8 mouse cellular contexts compared by ENCODE assay signal in genomic region chr4:128962029-128962925, GRCm38 (mm10). TPM values are rescaled to one million over a fixed set of nuclear protein-coding genes. Genes with fewer than 3 reads are reported as not detected.
DNase-seq lines count a peak whose midpoint lies in the region; ATAC-seq and TF ChIP-seq lines count a peak whose summit lies in the region.

TSS of gene Azin2 (minus strand) at chr4:128962442.

- H3K4me1 ChIP-seq in bone marrow, adult 2 months (ENCODE audit: control insufficient read depth, insufficient read depth, low read length) = peaks cover 1% of the 10 kb centered on the region; the same call in 1 of the 2 replicates
- H3K4me1 ChIP-seq in embryonic facial prominence, embryonic 15.5 days = peaks cover 60% of the 10 kb centered on the region
- H3K4me1 ChIP-seq in limb, embryonic 13.5 days = peaks cover 46% of the 10 kb centered on the region
- peaks cover 36% of the 10 kb centered on the region for H3K4me1 ChIP-seq in midbrain, embryonic 15.5 days

- peak; percentile 95 for ATAC-seq in embryonic facial prominence, embryonic 15.5 days (ENCODE audit: insufficient number of reproducible peaks, low FRiP score, low TSS enrichment, low read depth)
- ATAC-seq in limb, embryonic 13.5 days (ENCODE audit: low FRiP score, low read depth) = peak; percentile 95
- ATAC-seq in midbrain, embryonic 15.5 days (replicated peaks) = peak; percentile 96

- no peaks in the 10 kb centered on the region for H3K36me3 ChIP-seq in embryonic facial prominence, embryonic 15.5 days
- no peaks in the 10 kb centered on the region for H3K36me3 ChIP-seq in limb, embryonic 13.5 days
- no peaks in the 10 kb centered on the region for H3K36me3 ChIP-seq in midbrain, embryonic 15.5 days (replicated peaks)

- peak within 1 kb of the TSS; percentile 78 for H3K9ac ChIP-seq in embryonic facial prominence, embryonic 15.5 days
- peak within 1 kb of the TSS; percentile 87 for H3K9ac ChIP-seq in limb, embryonic 13.5 days
- peak within 1 kb of the TSS; percentile 82 for H3K9ac ChIP-seq in midbrain, embryonic 15.5 days

- peak within 1 kb of the TSS; percentile 88 for H3K4me2 ChIP-seq in embryonic facial prominence, embryonic 15.5 days (replicated peaks)
- H3K4me2 ChIP-seq in limb, embryonic 13.5 days (replicated peaks) = peak within 1 kb of the TSS; percentile 92
- H3K4me2 ChIP-seq in midbrain, embryonic 15.5 days = peak within 1 kb of the TSS; percentile 84

- H3K27ac ChIP-seq in bone marrow, adult 2 months (ENCODE audit: control insufficient read depth, insufficient read depth, low read depth, low read length, poor library complexity) = no peak within 1 kb of the TSS
- H3K27ac ChIP-seq in embryonic facial prominence, embryonic 15.5 days (replicated peaks) = peak within 1 kb of the TSS; percentile 89
- peak within 1 kb of the TSS; percentile 81 for H3K27ac ChIP-seq in limb, embryonic 13.5 days
- H3K27ac ChIP-seq in midbrain, embryonic 15.5 days = peak within 1 kb of the TSS; percentile 78

- H3K9me3 ChIP-seq in embryonic facial prominence, embryonic 15.5 days (replicated peaks) = no peaks in the 10 kb centered on the region
- H3K9me3 ChIP-seq in limb, embryonic 13.5 days = no peaks in the 10 kb centered on the region
- H3K9me3 ChIP-seq in midbrain, embryonic 15.5 days = no peaks in the 10 kb centered on the region

- peak; percentile 44; the same call in 1 of the 2 replicates for TF ChIP-seq POLR2A in bone marrow, adult 2 months (IDR thresholded peaks at IDR 0.05; ENCODE audit: borderline replicate concordance, control insufficient read depth, low read depth, low read length)

- WGBS in bone marrow, adult 2 months = under 1% methylated on average over 72 of the region's 72 CpGs
- WGBS in embryonic facial prominence, embryonic 15.5 days = under 1% methylated on average over 60 of the region's 72 CpGs
- whole genome bisulfite sequencing in limb, embryonic 13.5 days = under 1% methylated on average over 70 of the region's 72 CpGs
- under 1% methylated on average over 69 of the region's 72 CpGs for WGBS in midbrain, embryonic 15.5 days

- TF ChIP-seq CTCF in bone marrow, adult 2 months (IDR thresholded peaks at IDR 0.05; ENCODE audit: control insufficient read depth, insufficient read depth, low read length) = no peak

- DNase-seq in 416B (ENCODE audit: low read depth) = peak; percentile 92
- peak; percentile 88 for DNase-seq in heart, adult 8-10 months (ENCODE audit: low spot score)
- peak; percentile 88 to 90 for DNase-seq in kidney, adult 8-10 months
- DNase-seq in spleen, adult 18-20 months = peak; percentile 78 to 87

- peak within 1 kb of the TSS; percentile 64 for H3K4me3 ChIP-seq in bone marrow, adult 2 months (replicated peaks; ENCODE audit: control insufficient read depth, low read depth, low read length)
- peak within 1 kb of the TSS; percentile 78 for H3K4me3 ChIP-seq in embryonic facial prominence, embryonic 15.5 days (replicated peaks)
- H3K4me3 ChIP-seq in limb, embryonic 13.5 days = peak within 1 kb of the TSS; percentile 77
- H3K4me3 ChIP-seq in midbrain, embryonic 15.5 days = peak within 1 kb of the TSS; percentile 72

- H3K27me3 ChIP-seq in embryonic facial prominence, embryonic 15.5 days = no peaks in the 10 kb centered on the region
- H3K27me3 ChIP-seq in limb, embryonic 13.5 days = no peaks in the 10 kb centered on the region; the same call in 1 of the 2 replicates
- no peaks in the 10 kb centered on the region for H3K27me3 ChIP-seq in midbrain, embryonic 15.5 days (replicated peaks)

RNA-seq across cellular contexts. Expression of gene Azin2, which starts in this region (rescaled TPM):
- 2.0 and 2.4 TPM in 2 replicates for polyA plus RNA-seq in bone marrow, adult 2 months (2011; ENCODE audit: insufficient read depth, insufficient read length, low replicate concordance, missing spikeins)
- 29.4 and 32.1 TPM in 2 replicates for polyA plus RNA-seq in embryonic facial prominence, embryonic 15.5 days (2015; fragmentation: Nextera tagmentation; extraction: Ambion mirVana)
- 1 to 10 TPM; 2.5 to 5.5 (median 3.2) TPM for total RNA-seq in heart, adult 8-10 months (2022)
- 31.9 and 32.3 TPM in 2 replicates for polyA plus RNA-seq in limb, embryonic 13.5 days (2015; fragmentation: Nextera tagmentation; extraction: Ambion mirVana)
- polyA plus RNA-seq in midbrain, embryonic 15.5 days (2015; fragmentation: Nextera tagmentation; extraction: Ambion mirVana) = 19.1 and 23.2 TPM in 2 replicates
